Mouse (Mus musculus) adrenal gland, postnatal 14 days (tissue): Measurements from ENCODE around the gene Prss45. TPM values are rescaled to one million over a fixed set of nuclear protein-coding genes. Genes with fewer than 3 reads are reported as not detected.

Experiments
- DNase-seq: peaks from one replicate; pipeline ENCODE4 v3.0.0; 2021; ENCODE audit warnings: mixed read lengths
- total RNA-seq: library from RNA; stranded (reverse); gene quantifications from 2 replicates; pipeline ENCODE4 v1.2.3, GENCODE M21; 2021

Prss45 gene
- total RNA-seq, 1 experiment from 2014 or later = not detected

- DNase-seq = no peak
These were observed 24.1 kb downstream of the Prss45 start for GRCm38 (mm10) chr9:110858523-110858922.

- DNase-seq = no peak
These were observed 24.7 kb downstream of the Prss45 start for GRCm38 (mm10) chr9:110858967-110859596.

GRCm38 (mm10) chr9:110871030-110871429, 36.6 kb downstream of the Prss45 start:
- DNase-seq = peak; percentile 79

GRCm38 (mm10) chr9:110873681-110874659, 39.6 kb downstream of the Prss45 start:
- DNase-seq = peak; percentile 84

GRCm38 (mm10) chr9:110874660-110875191, 40.3 kb downstream of the Prss45 start:
- DNase-seq = no peak

GRCm38 (mm10) chr9:110875288-110875695, 40.9 kb downstream of the Prss45 start:
- no peak for DNase-seq

- no peak for DNase-seq
These were observed 43.0 kb downstream of the Prss45 start for GRCm38 (mm10) chr9:110877353-110877752.

- DNase-seq = peak; percentile 79
These were observed 43.5 kb downstream of the Prss45 start for GRCm38 (mm10) chr9:110877888-110878287.

GRCm38 (mm10) chr9:110879191-110879920, 45.0 kb downstream of the Prss45 start, which contains the start of gene Als2cl:
TSS of gene Als2cl (plus strand) at chr9:110879870.
- DNase-seq = peak; percentile 61

GRCm38 (mm10) chr9:110879998-110880561, 45.7 kb downstream of the Prss45 start, which contains the start of gene Tmie:
TSS of gene Tmie (minus strand) at chr9:110880113.
- peak; percentile 85 for DNase-seq

- DNase-seq = peak; percentile 38
These were observed 46.4 kb downstream of the Prss45 start for GRCm38 (mm10) chr9:110880772-110881171.

- peak; percentile 41 for DNase-seq
These were observed 47.6 kb downstream of the Prss45 start for GRCm38 (mm10) chr9:110881953-110882352.

GRCm38 (mm10) chr9:110887388-110888303, 53.3 kb downstream of the Prss45 start:
- DNase-seq = no peak

- no peak for DNase-seq
These were observed 54.5 kb downstream of the Prss45 start for GRCm38 (mm10) chr9:110888935-110889334.

GRCm38 (mm10) chr9:110890026-110890783, 55.8 kb downstream of the Prss45 start:
- no peak for DNase-seq
